Mouse (Mus musculus) G1E-ER4 (cell line): ENCODE measurements around the gene Hjurp. TPM values are rescaled to one million over a fixed set of nuclear protein-coding genes. Genes with fewer than 3 reads are reported as not detected.

Experiments
- GATA1 ChIP-seq: IDR thresholded peaks from one replicate; pipeline ENCODE4 v1.8.0; 2012; ENCODE audit warnings: low read length, inconsistent platforms
- polyA plus RNA-seq: library from polyadenylated mRNA; stranded (reverse); fragments of >175 nt; gene quantifications from 2 replicates; pipeline ENCODE4 v1.2.3, GENCODE M21; 2012

Hjurp gene
- polyA plus RNA-seq, 1 experiment, result 76.4 TPM

DNA sequence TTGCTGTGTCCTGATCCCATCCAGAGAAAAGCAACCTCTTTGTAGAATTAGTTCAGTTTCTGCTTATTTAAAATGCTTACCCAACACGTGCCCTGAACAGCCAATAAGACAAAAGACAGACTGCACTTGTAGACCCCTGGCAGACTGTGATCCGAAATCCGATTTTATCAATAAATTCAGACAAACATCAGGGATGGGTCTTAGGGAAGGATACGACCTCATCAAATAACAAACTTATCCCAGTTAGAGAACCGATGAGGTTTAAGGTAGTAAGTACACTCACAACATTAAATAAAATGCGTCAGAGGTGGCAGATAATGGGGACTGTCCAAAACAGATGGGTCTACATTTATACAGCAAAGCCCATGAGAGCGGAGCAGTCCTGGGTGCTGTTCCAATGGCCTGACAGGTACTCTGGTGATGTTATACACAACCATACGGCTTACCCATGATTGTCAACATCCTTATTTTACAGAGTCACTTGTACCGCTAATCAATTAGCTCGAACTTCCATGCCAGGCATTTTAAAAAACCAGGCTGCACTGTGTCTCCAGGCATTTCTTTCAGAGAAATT lies 822 bp downstream of the Hjurp start:
- no peak for TF ChIP-seq GATA1

- no peak for TF ChIP-seq GATA1
These were observed 1.5 kb downstream of the Hjurp start for GRCm38 (mm10) chr1:88275698-88276523.

DNA sequence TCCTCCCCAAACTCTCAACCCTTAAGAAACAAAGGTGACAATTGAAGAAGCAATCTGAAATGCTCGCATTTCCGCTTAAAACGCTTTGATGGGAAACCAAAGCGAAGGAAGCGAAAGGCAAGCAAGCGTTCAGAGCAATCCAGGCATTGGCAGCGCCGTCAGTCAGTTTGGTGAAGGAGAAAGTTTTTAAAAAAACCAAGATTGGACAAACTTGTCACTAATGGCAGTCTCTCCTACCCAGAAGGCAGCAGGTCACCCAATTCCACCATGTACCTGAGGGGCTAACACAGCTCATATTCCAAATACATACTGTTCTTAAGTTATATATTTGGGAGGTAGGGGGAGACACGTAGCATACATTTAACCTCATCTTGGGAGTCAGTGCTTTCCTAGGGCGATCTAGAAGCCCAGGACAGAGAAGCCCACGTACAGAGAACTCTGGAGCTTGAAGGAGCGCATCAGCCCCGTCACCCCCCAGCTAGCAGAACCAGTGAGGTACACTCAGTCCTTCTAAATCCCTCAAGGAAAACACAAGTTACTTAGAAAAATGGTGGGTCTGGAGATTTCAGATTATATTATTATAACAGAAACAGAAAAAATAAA lies 2.3 kb downstream of the Hjurp start:
- no peak for TF ChIP-seq GATA1

- TF ChIP-seq GATA1, result no peak
These were observed 2.9 kb downstream of the Hjurp start for GRCm38 (mm10) chr1:88274371-88275077.

GRCm38 (mm10) chr1:88273832-88274231 lies 3.6 kb downstream of the Hjurp start:
- TF ChIP-seq GATA1, result no peak

GRCm38 (mm10) chr1:88273326-88273725 lies 4.1 kb downstream of the Hjurp start:
- no peak for TF ChIP-seq GATA1

DNA sequence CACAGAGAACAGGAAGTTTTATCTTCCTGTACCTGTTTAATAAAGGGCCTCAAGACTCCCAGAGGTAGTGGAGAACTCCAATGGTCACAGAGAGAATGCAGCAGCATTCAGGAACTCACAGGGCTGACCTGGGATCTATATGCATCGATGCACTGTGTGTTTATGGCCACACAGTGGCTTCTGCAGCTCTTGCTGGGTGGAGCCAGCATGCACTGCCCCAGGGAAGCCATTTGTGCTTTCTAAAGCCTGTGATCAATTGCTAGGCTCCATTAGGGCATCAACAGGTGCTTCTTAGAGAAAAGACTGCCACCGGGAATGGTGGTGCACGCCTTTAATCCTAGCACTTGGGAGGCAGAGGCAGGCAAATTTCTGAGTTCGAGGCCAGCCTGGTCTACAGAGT lies 4.6 kb downstream of the Hjurp start:
- TF ChIP-seq GATA1, result no peak

DNA sequence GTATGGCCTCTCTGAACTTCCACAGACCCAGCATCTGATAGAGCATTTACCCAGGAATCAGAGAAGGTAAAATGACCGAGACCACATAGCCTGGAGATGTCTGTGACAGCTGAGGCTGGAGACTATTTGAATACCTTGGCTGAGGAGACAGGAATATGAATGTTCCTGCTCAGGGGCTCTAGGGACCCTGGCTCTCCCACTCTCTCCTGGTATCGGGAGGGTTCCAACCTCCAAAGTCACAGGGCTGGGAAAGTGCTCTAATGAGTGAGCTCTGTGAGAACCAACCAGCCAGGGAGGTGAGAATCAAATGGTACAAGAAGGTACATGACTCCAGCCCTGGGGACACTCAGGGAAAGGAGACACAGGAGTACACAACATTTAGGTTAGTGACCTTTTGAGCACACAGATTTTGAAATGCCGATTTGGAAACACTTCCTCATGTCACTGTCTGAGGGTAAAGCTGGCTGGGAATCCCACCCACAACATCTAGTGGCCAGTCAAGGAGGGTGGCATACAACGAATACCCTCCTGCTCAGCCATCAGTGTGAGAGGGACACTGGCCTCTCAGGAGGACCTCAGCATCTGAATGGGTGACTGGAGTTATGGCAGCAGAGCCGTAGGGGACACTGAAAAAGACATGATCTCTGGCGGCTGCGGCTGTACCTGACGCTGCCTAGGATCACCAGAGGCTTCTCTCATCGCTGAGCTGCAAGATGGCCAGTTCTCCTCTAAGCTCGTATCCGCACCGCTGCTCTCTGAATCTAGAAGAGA lies 7.7 kb downstream of the Hjurp start:
- no peak for TF ChIP-seq GATA1

GRCm38 (mm10) chr1:88268070-88268469 lies 9.4 kb downstream of the Hjurp start:
- TF ChIP-seq GATA1, result no peak

DNA sequence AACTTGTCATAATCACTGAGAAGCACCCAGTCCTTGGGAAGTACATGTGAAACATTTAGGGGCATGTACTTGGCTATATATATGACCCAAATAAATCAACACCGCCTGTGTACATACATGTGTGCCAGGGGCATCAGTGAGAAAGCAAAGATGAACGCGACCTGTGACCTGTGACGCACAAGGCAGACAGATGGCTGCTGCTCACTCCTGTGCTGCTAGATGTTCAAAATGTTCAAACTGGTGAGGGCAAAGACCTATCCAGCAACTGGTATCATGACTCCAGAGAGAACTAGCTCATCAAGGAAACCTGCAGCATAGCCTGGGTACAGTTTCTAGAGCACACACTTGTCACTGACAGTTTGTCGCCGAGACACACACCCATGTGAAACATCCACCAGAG lies 9.9 kb downstream of the Hjurp start:
- TF ChIP-seq GATA1, result no peak

DNA sequence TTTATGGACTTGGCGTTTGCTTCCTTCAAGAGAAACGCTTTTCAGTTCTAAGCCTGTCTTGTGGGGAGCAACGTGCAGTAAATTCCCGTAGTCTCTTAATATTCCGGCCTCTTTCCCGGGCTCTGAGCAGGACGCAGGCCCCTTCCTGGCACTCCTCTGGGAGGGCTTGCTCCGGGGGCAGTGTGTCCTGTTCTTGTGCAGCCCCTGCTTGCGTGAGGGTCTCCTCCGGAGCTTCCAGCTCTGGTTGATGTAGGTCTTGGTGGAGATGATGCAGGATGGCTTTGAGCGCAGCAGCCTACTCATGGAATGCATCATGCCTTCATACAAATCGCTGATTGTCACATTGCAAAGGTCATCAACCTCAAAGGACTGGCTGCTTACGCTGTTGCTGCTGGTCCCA lies 11.3 kb downstream of the Hjurp start:
- TF ChIP-seq GATA1, result no peak

DNA sequence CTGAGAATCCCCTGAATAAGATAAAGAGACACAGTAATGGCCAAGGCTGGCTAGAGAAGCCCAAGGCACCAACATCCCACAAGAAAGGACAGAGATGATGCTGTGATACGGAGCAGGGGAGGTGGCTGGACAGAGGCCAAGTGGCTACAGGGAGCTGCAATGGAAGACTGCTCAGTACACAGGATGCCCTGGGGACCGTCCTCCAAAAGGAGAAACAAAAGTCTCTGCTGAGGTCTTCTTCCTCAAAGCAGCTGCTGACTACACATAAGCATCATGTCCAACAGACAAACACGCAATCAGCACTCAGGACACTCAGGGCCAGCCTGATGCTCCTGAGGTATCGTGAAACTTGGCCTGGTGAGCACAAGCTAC lies 12.6 kb downstream of the Hjurp start:
- TF ChIP-seq GATA1, result no peak

DNA sequence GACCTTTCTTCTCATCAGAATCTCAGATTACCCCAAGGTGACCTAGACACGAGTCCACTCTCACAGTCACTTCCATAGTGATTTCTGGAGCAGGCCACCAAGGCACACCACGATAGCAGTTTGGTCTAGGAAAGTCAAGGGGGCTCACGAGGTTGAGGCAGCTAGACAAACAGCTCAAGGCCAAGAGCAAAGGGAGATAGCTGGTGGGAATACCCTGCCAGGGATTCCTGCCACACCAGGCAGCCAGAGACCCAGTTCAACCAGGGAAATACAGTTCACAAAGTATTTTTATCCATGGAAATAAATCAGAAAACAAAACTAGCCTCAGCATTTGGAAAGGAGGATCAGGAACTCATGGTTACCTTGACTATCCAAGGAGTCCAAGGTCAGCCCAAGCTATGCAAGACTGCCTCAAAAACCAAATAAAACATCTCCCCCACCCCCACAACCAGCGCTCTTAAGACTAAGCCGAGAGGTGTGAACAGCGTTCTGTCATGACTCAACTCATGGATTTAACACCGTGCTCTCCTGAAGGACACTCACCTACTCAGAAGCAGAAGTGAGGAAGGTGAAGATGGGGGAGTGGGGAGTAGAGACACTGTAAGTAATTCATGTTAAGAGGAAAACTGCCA lies 13.1 kb downstream of the Hjurp start:
- TF ChIP-seq GATA1, result no peak

- no peak for TF ChIP-seq GATA1
These were observed 13.7 kb downstream of the Hjurp start for GRCm38 (mm10) chr1:88263778-88264177.

DNA sequence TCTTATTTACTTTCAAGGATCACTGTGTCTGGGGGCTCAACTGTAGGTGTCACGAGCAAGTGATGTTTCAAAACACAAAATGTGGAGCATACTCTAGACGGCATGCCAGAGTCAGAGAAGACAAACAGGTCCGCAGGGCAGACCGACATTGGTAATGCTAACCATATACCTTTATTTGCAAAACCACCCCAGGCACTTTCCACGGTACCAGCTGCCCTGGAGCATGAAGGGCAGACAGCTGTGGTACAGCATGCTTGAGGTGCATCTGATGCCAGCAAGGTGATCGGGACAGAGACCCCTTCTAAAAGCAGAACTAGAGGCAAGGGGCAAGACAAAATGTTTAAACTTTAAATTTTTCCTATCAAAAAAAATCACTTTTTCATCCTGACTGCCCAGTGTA lies 14.5 kb downstream of the Hjurp start:
- TF ChIP-seq GATA1, result no peak
